Mouse (Mus musculus) adrenal gland, postnatal 25 days (tissue): ENCODE data around the gene Bcan. TPM values are rescaled to one million over a fixed set of nuclear protein-coding genes. Genes with fewer than 3 reads are reported as not detected.

Source experiments
- DNase-seq: peaks from one replicate; pipeline ENCODE4 v3.0.0; 2021; ENCODE audit warnings: mixed read lengths
- total RNA-seq: library from RNA; stranded (reverse); gene quantifications from 2 replicates; pipeline ENCODE4 v1.2.3, GENCODE M21; 2021

Gene Bcan
- total RNA-seq, 1 experiment from 2014 or later = 74.9 TPM

GRCm38 (mm10) chr3:87972203-87972664 lies 27.8 kb downstream of the Bcan start:
- DNase-seq = no peak

- DNase-seq = no peak
These were observed 28.4 kb downstream of the Bcan start for GRCm38 (mm10) chr3:87971489-87972202.

GRCm38 (mm10) chr3:87970939-87971488 lies 29.0 kb downstream of the Bcan start, which contains the start of gene Nes:
Gene Nes, plus strand, starts transcription at chr3:87971078.
- peak; percentile 55 for DNase-seq

- DNase-seq = peak; percentile 35
These were observed 29.7 kb downstream of the Bcan start for GRCm38 (mm10) chr3:87970184-87970938.

- peak; percentile 84 for DNase-seq
These were observed 39.3 kb downstream of the Bcan start for GRCm38 (mm10) chr3:87960586-87961191.

- DNase-seq = no peak
These were observed 39.8 kb downstream of the Bcan start for GRCm38 (mm10) chr3:87960191-87960585.

- no peak for DNase-seq
These were observed 40.7 kb downstream of the Bcan start for GRCm38 (mm10) chr3:87959371-87959770.

GRCm38 (mm10) chr3:87958967-87959366 lies 41.1 kb downstream of the Bcan start:
- DNase-seq = no peak

GRCm38 (mm10) chr3:87958476-87958875 lies 41.6 kb downstream of the Bcan start:
- DNase-seq = no peak

GRCm38 (mm10) chr3:87958056-87958455 lies 42.0 kb downstream of the Bcan start:
- DNase-seq = no peak

- no peak for DNase-seq
These were observed 47.6 kb downstream of the Bcan start for GRCm38 (mm10) chr3:87952440-87952839.

- no peak for DNase-seq
These were observed 48.1 kb downstream of the Bcan start for GRCm38 (mm10) chr3:87951946-87952345.

GRCm38 (mm10) chr3:87949955-87950515 lies 50.0 kb downstream of the Bcan start:
- no peak for DNase-seq

- DNase-seq = no peak
These were observed 50.6 kb downstream of the Bcan start for GRCm38 (mm10) chr3:87949266-87949954.

GRCm38 (mm10) chr3:87948378-87949265 lies 51.4 kb downstream of the Bcan start, which contains the start of gene Crabp2:
Gene Crabp2, plus strand, starts transcription at chr3:87948666.
- no peak for DNase-seq

GRCm38 (mm10) chr3:87947811-87948199 lies 52.2 kb downstream of the Bcan start:
- no peak for DNase-seq

GRCm38 (mm10) chr3:87947056-87947810 lies 52.8 kb downstream of the Bcan start:
- DNase-seq = no peak

GRCm38 (mm10) chr3:87946541-87946860 lies 53.5 kb downstream of the Bcan start:
- no peak for DNase-seq

- no peak for DNase-seq
These were observed 54.1 kb downstream of the Bcan start for GRCm38 (mm10) chr3:87945781-87946540.
